Mouse (Mus musculus): ENCODE measurements around the gene Ppfibp2. TPM values are rescaled to one million over a fixed set of nuclear protein-coding genes. Genes with fewer than 3 reads are reported as not detected.

The Ppfibp2 gene
- total and polyA plus RNA-seq, 3 experiments: 0.27 TPM; not detected in 2

DNA sequence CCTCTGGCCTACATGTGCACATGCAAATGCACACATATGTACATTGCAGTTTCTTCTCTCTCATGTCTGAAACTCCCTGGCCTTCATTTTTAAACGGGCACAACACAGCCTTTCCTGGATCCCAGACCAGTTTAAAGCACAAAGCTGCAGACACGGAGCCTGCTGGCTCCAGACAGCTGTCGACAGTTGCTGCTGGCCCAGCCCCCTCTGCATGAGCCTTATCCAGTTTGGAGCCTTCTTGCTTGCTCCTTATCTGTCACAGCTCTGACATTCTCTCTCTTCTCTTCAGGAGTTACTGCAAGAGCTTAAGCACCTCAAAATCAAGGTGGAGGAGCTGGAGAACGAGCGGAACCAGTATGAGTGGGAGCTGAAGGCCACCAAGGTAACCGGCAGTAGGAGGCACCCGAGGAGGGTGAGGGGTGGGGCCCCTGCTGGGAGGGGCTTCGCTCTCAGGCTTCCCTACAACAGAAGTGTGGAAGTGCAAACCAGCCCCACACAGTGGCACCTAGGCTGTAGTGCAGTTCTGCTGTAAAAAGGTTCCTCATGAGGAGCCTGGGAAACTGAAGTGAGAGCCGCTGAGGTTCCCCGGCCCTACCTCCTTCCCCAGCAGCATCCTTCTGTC is 113.6 kb downstream of the Ppfibp2 start:
- H3K9me3 ChIP-seq (replicated peaks): peaks cover 46% of the 10 kb centered on the region
- TF ChIP-seq GATA2 (IDR thresholded peaks at IDR 0.05; ENCODE audit: borderline replicate concordance, low read depth, low read length) (no peak), CTCF (IDR thresholded peaks at IDR 0.05; ENCODE audit: low read depth, low read length) (no peak), GATA1 (IDR thresholded peaks at IDR 0.05; ENCODE audit: borderline replicate concordance, low read length) (no peak), POLR2AphosphoS5 (IDR thresholded peaks at IDR 0.05; ENCODE audit: insufficient replicate concordance, low read depth, low read length) (no peak), TAL1 (conservative IDR thresholded peaks at IDR 0.05; ENCODE audit: low read depth, low read length) (no peak)
- no peak overlapping the region for H3K4me3 ChIP-seq (ENCODE audit: low read depth, low read length)
- no peaks in the 10 kb centered on the region for H3K4me1 ChIP-seq (ENCODE audit: insufficient read depth, low read depth, low read length)
- H3K27me3 ChIP-seq (ENCODE audit: insufficient read depth, low read length): no peaks in the 10 kb centered on the region
- H3K36me3 ChIP-seq (replicated peaks): no peaks in the 10 kb centered on the region
- DNase-seq (ENCODE audit: low spot score): no peak
- ATAC-seq (ENCODE audit: extremely low read depth, insufficient number of reproducible peaks, low FRiP score, poor library complexity, severe bottlenecking): no peak

- ATAC-seq (ENCODE audit: extremely low read depth, insufficient number of reproducible peaks, low FRiP score, poor library complexity, severe bottlenecking) (no peak), DNase-seq (ENCODE audit: low spot score) (no peak)
- Histone ChIP-seq H3K27me3 (ENCODE audit: insufficient read depth, low read length) (no peaks in the 10 kb centered on the region), H3K4me1 (ENCODE audit: insufficient read depth, low read depth, low read length) (no peaks in the 10 kb centered on the region), H3K4me3 (ENCODE audit: low read depth, low read length) (no peak overlapping the region), H3K36me3 (replicated peaks) (no peaks in the 10 kb centered on the region), H3K9me3 (replicated peaks) (peaks cover 41% of the 10 kb centered on the region)
- TF ChIP-seq CTCF (IDR thresholded peaks at IDR 0.05; ENCODE audit: low read depth, low read length) (no peak), GATA2 (IDR thresholded peaks at IDR 0.05; ENCODE audit: borderline replicate concordance, low read depth, low read length) (no peak), TAL1 (conservative IDR thresholded peaks at IDR 0.05; ENCODE audit: low read depth, low read length) (no peak), POLR2AphosphoS5 (IDR thresholded peaks at IDR 0.05; ENCODE audit: insufficient replicate concordance, low read depth, low read length) (no peak), GATA1 (IDR thresholded peaks at IDR 0.05; ENCODE audit: borderline replicate concordance, low read length) (no peak)
Measured at GRCm38 (mm10) chr7:107712743-107713142, 117.7 kb downstream of the Ppfibp2 start.

DNA sequence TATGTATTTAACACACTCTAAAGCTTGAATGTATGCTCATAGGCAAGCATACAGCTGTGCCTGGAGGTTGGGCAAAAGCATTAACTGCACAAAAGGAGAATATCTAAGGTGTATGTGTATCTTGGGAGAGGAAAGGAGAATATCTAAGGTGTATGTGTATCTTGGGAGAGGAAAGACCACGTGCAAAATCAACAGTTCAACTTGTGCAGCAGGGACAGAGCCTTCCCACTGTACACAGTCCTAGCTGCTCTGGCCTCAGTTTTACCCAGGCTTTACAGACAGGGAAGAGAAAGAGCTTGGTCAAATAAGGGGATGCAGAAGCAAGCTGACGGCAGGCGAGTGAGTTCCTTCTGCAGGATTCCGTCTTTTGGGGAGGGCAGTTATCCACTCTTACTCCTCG is 119.1 kb downstream of the Ppfibp2 start:
- H3K36me3 ChIP-seq (replicated peaks): no peaks in the 10 kb centered on the region
- H3K4me1 ChIP-seq (ENCODE audit: insufficient read depth, low read depth, low read length): no peaks in the 10 kb centered on the region
- DNase-seq (ENCODE audit: low spot score) (no peak), ATAC-seq (ENCODE audit: extremely low read depth, insufficient number of reproducible peaks, low FRiP score, poor library complexity, severe bottlenecking) (no peak)
- no peak overlapping the region for H3K4me3 ChIP-seq (ENCODE audit: low read depth, low read length)
- TF ChIP-seq TAL1 (conservative IDR thresholded peaks at IDR 0.05; ENCODE audit: low read depth, low read length): no peak
- TF ChIP-seq GATA2 (IDR thresholded peaks at IDR 0.05; ENCODE audit: borderline replicate concordance, low read depth, low read length): no peak
- TF ChIP-seq GATA1 (IDR thresholded peaks at IDR 0.05; ENCODE audit: borderline replicate concordance, low read length): no peak
- no peak for TF ChIP-seq CTCF (IDR thresholded peaks at IDR 0.05; ENCODE audit: low read depth, low read length)
- TF ChIP-seq POLR2AphosphoS5 (IDR thresholded peaks at IDR 0.05; ENCODE audit: insufficient replicate concordance, low read depth, low read length): no peak
- peaks cover 36% of the 10 kb centered on the region for H3K9me3 ChIP-seq (replicated peaks)
- H3K27me3 ChIP-seq (ENCODE audit: insufficient read depth, low read length): no peaks in the 10 kb centered on the region

- Histone ChIP-seq H3K4me1 (ENCODE audit: insufficient read depth, low read depth, low read length) (no peaks in the 10 kb centered on the region), H3K4me3 (ENCODE audit: low read depth, low read length) (no peak overlapping the region), H3K27me3 (ENCODE audit: insufficient read depth, low read length) (no peaks in the 10 kb centered on the region), H3K36me3 (replicated peaks) (no peaks in the 10 kb centered on the region), H3K9me3 (replicated peaks) (peaks cover 54% of the 10 kb centered on the region)
- DNase-seq (ENCODE audit: low spot score): no peak
- TF ChIP-seq GATA2 (IDR thresholded peaks at IDR 0.05; ENCODE audit: borderline replicate concordance, low read depth, low read length) (no peak), GATA1 (IDR thresholded peaks at IDR 0.05; ENCODE audit: borderline replicate concordance, low read length) (no peak), POLR2AphosphoS5 (IDR thresholded peaks at IDR 0.05; ENCODE audit: insufficient replicate concordance, low read depth, low read length) (no peak)
- no peak for ATAC-seq (ENCODE audit: extremely low read depth, insufficient number of reproducible peaks, low FRiP score, poor library complexity, severe bottlenecking)
Measured at GRCm38 (mm10) chr7:107720771-107721170, 125.8 kb downstream of the Ppfibp2 start.

GRCm38 (mm10) chr7:107722536-107722935 is 127.5 kb downstream of the Ppfibp2 start:
- no peak for ATAC-seq (ENCODE audit: extremely low read depth, insufficient number of reproducible peaks, low FRiP score, poor library complexity, severe bottlenecking)
- no peak for TF ChIP-seq GATA2 (IDR thresholded peaks at IDR 0.05; ENCODE audit: borderline replicate concordance, low read depth, low read length)
- TF ChIP-seq CTCF (IDR thresholded peaks at IDR 0.05; ENCODE audit: low read depth, low read length): no peak
- TF ChIP-seq POLR2AphosphoS5 (IDR thresholded peaks at IDR 0.05; ENCODE audit: insufficient replicate concordance, low read depth, low read length): no peak
- no peak for TF ChIP-seq TAL1 (conservative IDR thresholded peaks at IDR 0.05; ENCODE audit: low read depth, low read length)
- no peak for TF ChIP-seq GATA1 (IDR thresholded peaks at IDR 0.05; ENCODE audit: borderline replicate concordance, low read length)
- H3K36me3 ChIP-seq (replicated peaks): no peaks in the 10 kb centered on the region
- H3K4me1 ChIP-seq (ENCODE audit: insufficient read depth, low read depth, low read length): no peaks in the 10 kb centered on the region
- DNase-seq (ENCODE audit: low spot score): no peak
- H3K4me3 ChIP-seq (ENCODE audit: low read depth, low read length): no peak overlapping the region
- peaks cover 53% of the 10 kb centered on the region for H3K9me3 ChIP-seq (replicated peaks)
- H3K27me3 ChIP-seq (ENCODE audit: insufficient read depth, low read length): no peaks in the 10 kb centered on the region

DNA sequence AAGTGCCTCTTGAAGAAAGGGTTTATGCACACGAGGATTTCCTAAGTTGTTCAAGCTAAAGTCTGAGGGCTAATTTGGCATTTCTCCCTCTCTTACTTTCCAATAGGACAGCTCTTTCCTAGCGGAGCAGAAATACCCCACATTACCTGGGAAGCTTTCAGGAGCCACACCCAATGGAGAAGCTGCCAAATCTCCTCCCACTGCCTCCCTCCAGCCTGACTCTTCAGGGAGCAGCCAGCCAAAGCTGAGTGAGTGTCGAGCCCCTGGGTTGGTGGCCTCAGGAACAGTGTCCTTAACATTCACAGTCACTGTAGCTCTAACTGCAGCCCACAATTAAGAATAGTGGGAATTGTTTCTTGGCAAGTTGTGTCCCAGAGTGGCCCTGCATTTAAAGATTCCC is 132.5 kb downstream of the Ppfibp2 start:
- no peak overlapping the region for H3K4me3 ChIP-seq (ENCODE audit: low read depth, low read length)
- DNase-seq (ENCODE audit: low spot score) (no peak), ATAC-seq (ENCODE audit: extremely low read depth, insufficient number of reproducible peaks, low FRiP score, poor library complexity, severe bottlenecking) (no peak)
- H3K27me3 ChIP-seq (ENCODE audit: insufficient read depth, low read length): no peaks in the 10 kb centered on the region
- peaks cover 54% of the 10 kb centered on the region for H3K9me3 ChIP-seq (replicated peaks)
- H3K4me1 ChIP-seq (ENCODE audit: insufficient read depth, low read depth, low read length): no peaks in the 10 kb centered on the region
- TF ChIP-seq TAL1 (conservative IDR thresholded peaks at IDR 0.05; ENCODE audit: low read depth, low read length) (no peak), GATA1 (IDR thresholded peaks at IDR 0.05; ENCODE audit: borderline replicate concordance, low read length) (no peak), GATA2 (IDR thresholded peaks at IDR 0.05; ENCODE audit: borderline replicate concordance, low read depth, low read length) (no peak), CTCF (IDR thresholded peaks at IDR 0.05; ENCODE audit: low read depth, low read length) (no peak), POLR2AphosphoS5 (IDR thresholded peaks at IDR 0.05; ENCODE audit: insufficient replicate concordance, low read depth, low read length) (no peak)
- no peaks in the 10 kb centered on the region for H3K36me3 ChIP-seq (replicated peaks)
